Mouse (Mus musculus) thymus, postnatal 25 days (tissue): Measurements from ENCODE around the gene Apbb2.

ENCODE experiments used
- DNase-seq: peaks from one replicate; pipeline ENCODE4 v3.0.0; 2022

Gene Apbb2

DNA sequence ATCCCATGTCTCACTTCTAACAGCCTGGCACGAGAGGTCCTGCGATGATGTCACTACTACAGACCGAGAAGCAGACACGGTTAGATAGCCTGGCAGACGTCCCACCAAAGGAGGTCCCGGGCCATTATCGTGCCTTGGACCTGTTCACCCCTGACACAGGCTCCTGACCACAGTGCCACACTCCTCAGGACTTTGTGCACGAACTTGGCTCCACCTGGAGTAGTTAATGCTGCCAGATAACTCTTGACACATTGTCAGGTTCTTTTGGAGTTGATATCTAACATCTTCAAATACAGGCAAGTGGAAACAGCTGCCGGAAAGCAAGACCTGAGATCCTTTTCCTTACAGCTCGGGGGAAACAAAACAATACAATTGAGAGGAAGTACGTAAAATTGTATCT is 148.9 kb downstream of the Apbb2 start:
- DNase-seq, result no peak

GRCm38 (mm10) chr5:66468331-66469001 is 150.1 kb downstream of the Apbb2 start:
- DNase-seq, result no peak

GRCm38 (mm10) chr5:66462665-66463064 is 155.9 kb downstream of the Apbb2 start:
- DNase-seq, result no peak

DNA sequence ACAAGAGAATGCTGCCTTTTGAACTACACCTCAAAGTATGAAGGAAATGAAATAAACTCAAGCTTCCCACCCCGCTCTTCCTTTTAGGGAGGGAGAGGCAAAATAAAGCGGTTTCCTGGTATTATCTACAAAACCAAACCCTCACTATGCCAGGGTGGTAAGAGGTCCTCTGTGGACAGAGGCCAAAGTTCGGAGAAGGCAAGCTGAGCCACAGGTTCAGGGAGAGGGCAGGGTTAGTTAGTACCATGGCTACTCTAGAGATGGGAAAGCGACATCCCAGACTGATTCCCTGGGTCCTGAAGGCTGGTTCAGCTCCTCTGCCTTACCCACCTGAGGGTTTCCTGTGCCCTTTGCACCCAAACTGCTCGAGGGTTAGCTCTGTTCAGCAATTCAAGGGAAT is 159.7 kb downstream of the Apbb2 start:
- no peak for DNase-seq

- DNase-seq, result no peak
Observed at GRCm38 (mm10) chr5:66455271-66455670, 163.3 kb downstream of the Apbb2 start.

DNA sequence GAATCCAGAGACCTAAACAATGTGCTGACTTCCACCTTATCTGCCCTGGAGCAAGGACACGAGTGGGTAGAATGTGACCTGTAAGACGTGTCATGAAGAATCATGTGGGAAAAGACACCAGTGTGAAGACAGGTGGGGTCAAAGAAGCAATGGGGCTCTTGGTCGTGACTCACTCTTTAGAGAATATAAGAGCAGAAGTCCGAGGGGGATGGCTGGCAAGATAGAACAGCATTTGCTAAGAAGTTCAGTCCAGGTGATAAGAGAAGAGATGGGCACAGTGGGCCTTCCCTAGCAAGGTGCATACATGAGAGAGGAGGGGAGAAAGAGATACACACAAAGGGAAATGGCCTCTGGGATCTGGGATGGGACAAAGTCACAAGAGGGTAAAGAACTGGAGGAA is 163.8 kb downstream of the Apbb2 start:
- no peak for DNase-seq

GRCm38 (mm10) chr5:66453106-66453505 is 165.5 kb downstream of the Apbb2 start:
- no peak for DNase-seq

GRCm38 (mm10) chr5:66451561-66451960 is 167.0 kb downstream of the Apbb2 start:
- no peak for DNase-seq

- DNase-seq, result no peak
Observed at GRCm38 (mm10) chr5:66445497-66445896, 173.1 kb downstream of the Apbb2 start.

DNA sequence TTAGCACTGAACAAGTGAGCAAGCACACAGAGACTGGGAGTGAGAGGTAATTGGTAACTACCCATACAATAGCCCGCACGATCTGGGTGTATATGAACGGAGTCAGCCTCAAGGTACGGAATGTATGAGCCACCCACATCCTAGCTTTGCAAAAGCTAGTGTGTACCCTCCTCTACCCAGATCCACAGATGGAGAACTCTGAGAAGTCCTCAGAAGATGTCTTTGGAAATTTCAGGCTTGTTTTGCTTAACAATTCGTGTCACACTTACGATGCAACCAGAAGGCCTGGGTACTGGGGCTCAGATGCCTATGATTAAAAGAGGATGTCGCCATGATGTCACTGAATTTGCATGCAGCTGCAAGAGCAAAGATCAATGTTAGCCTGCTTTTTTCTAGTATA is 176.3 kb downstream of the Apbb2 start:
- DNase-seq, result no peak

GRCm38 (mm10) chr5:66436791-66437246 is 181.8 kb downstream of the Apbb2 start:
- DNase-seq, result no peak

DNA sequence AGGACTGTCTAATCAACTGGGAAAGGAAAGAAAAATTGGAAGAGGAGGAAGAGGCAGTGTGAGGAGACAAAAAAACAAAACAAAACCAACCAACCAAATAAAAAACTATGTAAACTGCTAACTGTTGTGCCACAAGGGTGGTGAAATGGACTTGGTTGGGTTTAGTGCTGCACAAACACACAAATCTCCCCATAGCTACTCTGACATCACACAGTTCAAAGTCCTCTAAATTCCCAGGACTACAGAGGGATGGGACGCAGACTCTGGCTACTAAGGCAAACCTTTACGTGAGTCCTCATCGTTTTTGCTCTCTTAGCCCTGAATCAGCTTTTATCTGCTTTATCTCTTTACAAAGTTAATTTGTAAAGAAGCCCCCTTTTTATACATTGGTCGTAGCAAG is 183.4 kb downstream of the Apbb2 start:
- DNase-seq, result no peak

DNA sequence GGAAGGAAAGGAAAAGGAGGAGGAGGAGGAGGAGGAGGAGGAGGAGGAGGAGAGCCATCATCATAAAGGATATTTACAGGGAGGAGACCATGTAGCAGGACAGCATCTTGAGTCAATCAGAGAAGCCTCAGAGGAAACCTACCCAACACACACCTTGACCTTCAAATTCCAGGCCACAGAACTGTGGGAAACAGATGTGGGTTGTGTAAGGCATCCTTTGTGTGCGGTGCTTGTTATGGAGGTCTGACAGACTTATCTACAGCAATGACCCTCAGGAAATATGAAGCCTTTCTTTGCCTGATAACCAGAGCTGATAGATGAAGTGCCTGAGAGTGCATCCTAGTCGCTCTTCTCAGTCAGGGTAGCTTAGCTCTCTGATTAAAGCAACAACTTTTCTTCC is 189.5 kb downstream of the Apbb2 start:
- no peak for DNase-seq

GRCm38 (mm10) chr5:66428071-66428470 is 190.5 kb downstream of the Apbb2 start:
- DNase-seq, result no peak

DNA sequence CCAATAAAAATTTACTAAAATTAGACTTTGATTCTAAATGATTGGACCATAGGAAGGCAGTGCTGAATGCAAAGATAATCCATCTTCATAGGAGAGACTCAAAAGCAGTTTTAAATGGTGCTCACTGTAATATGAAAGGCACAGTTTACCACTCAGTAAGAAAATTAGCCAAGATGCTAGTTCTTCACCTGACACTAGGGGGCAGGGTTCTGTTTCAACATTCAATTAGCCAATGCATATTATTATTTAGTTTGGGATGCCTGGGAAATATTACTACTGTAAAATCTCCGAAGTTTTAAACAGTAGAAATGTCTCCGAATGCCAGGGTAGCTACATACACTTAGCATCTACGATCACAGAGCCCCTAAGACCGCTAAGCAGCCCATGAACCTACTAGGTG is 194.7 kb downstream of the Apbb2 start:
- no peak for DNase-seq

DNA sequence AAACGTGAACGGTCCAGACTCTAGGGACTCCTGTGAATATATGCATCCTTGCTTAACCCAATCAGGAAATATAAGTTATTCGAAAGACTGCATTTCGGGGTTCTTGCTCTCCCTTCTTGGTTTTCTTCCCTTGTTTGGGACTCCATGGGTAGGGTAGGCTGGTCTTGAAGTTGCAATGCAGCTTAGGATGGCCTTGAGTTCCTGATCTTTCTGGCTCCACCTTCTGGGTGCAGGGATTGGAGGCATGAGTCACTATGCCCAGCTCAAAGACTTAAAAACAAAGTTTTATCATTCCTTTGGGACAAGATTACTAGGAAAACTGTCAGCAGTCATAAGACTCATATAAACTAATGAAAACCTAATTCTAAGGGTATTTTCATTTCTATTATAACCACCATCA is 195.1 kb downstream of the Apbb2 start:
- DNase-seq, result no peak

- no peak for DNase-seq
Observed at GRCm38 (mm10) chr5:66421954-66422353, 196.6 kb downstream of the Apbb2 start.

DNA sequence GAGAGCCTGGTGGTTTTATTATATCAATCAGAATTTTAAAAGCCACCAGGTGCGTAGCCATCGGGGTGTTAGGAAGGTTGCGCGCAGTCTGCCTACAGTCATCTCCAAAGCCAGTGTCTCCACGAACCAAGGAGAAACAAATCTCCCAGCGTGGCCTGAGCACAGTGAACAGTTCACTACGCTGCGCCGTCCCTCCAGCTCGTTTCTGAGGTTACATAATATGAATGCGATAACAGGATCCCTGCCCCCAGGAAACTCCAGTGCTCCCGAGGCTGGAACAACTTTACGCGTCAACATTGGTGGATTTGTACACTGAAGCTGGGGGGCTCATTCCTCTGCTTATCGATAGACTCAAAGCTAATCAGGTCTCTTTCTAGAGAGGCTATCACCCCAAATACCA is 197.4 kb downstream of the Apbb2 start:
- no peak for DNase-seq

GRCm38 (mm10) chr5:66420011-66420410 is 198.6 kb downstream of the Apbb2 start:
- DNase-seq, result no peak

- DNase-seq, result no peak
Observed at GRCm38 (mm10) chr5:66417289-66417688, 201.3 kb downstream of the Apbb2 start.

GRCm38 (mm10) chr5:66415700-66416543 is 202.7 kb downstream of the Apbb2 start:
- DNase-seq, result no peak

DNA sequence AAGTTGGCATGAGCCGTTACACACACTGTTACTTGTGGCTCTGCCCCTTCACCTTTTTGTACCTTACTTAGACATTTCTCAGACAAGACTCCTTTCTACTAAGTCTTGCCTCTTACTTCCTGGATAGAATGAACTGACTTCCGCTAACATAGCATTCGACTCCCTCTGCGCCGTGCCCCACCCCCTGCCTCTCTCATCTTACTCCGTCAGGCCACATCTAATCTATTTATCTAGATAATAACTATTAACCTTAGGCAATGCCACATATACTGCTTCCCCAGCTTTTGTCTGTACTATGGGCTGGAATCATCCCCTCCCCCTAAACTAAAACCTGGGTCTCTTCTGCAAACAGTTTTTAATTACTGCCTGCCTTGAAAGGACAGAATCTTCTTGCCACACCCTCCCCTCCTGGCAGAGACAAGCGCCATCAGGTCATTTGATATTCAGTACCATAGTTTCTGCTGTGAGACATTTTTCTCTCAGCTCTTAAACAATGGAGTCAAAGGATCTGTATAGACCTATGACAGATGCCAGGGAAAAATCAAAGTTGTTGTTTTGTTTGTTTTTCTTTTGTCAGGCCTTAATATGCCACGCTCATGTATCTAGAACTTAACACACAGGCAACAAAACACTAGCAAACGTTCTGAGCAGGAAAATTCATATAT is 203.4 kb downstream of the Apbb2 start:
- no peak for DNase-seq

DNA sequence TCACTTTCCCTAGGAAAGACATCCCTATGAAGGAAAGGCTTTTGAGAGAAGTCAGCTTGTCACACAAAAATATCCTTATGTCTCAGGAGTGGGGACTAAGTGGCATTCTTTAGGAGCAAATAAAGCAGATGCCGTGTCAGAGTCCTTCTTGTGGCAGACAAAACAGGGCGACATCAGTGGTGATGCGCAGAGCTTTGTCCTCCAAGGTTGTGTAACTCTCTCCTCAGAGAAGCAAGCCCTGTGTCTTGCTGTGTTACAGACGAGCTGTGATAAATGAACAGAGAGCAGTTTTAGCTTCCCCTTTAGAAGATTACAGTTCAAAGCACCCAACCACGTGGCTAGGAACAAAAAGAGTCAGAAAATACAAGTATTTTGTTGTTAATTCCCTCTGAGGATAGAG is 205.2 kb downstream of the Apbb2 start:
- DNase-seq, result no peak

- no peak for DNase-seq
Observed at GRCm38 (mm10) chr5:66412821-66413220, 205.8 kb downstream of the Apbb2 start.
